Mouse (Mus musculus): ENCODE data around the gene Nol6. TPM values are rescaled to one million over a fixed set of nuclear protein-coding genes. Genes with fewer than 3 reads are reported as not detected.

Nol6 gene
- polyA plus RNA-seq, 1 experiment from 2014 or later = 21.8 TPM

GRCm38 (mm10) chr4:41136811-41137210 lies 12.6 kb upstream of the Nol6 start:
- Histone ChIP-seq H3K4me3 (replicated peaks) (peak overlapping the region; percentile 96), H3K27ac (peak overlapping the region; percentile 96), H3K27me3 (replicated peaks) (no peaks in the 10 kb centered on the region), H3K9ac (peak overlapping the region; percentile 99), H3K9me3 (no peaks in the 10 kb centered on the region), H3K4me2 (replicated peaks) (peak overlapping the region; percentile 69), H3K36me3 (peaks cover 5% of the 10 kb centered on the region), H3K4me1 (replicated peaks) (no peaks in the 10 kb centered on the region; the same call in 1 of the 2 replicates)
- 0% methylated on average over 8 of the region's 8 CpGs for WGBS
- ATAC-seq = no peak

DNA sequence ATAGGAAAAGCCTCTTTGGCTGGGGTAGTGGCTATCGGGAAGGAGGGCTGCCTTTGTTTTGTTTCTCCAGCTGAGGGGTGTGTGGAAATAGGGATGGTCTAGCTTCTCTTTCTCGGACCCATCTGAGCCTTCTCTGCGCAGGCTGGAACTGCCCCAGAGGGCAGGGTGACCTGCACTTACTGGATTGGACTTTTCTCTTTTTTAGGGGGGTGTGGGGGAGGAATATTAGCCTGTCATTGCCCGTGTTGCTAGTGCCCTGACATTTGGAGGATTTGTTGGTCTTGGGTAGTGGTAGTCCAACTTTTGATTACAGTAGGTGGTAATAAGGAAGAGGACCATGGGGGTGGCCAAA lies 12.2 kb upstream of the Nol6 start:
- H3K27me3 ChIP-seq (replicated peaks) = no peaks in the 10 kb centered on the region

GRCm38 (mm10) chr4:41135711-41136453 lies 11.6 kb upstream of the Nol6 start, which contains the start of gene Ube2r2:
TSS of gene Ube2r2 (plus strand) at chr4:41135743.
- Histone ChIP-seq H3K4me2 (replicated peaks) (peak within 1 kb of the TSS; percentile 77), H3K9ac (peak within 1 kb of the TSS; percentile 99), H3K4me3 (replicated peaks) (peak within 1 kb of the TSS; percentile 96), H3K4me1 (replicated peaks) (no peaks in the 10 kb centered on the region; the same call in 1 of the 2 replicates), H3K36me3 (peaks cover 1% of the 10 kb centered on the region), H3K9me3 (no peaks in the 10 kb centered on the region), H3K27ac (peak within 1 kb of the TSS; percentile 96), H3K27me3 (replicated peaks) (no peaks in the 10 kb centered on the region)
- peak; percentile 82 for ATAC-seq
- WGBS = under 1% methylated on average over 57 of the region's 65 CpGs

More for the DNA sequence above, 12.2 kb upstream of the Nol6 start:
- H3K36me3 ChIP-seq = peaks cover 5% of the 10 kb centered on the region
- ATAC-seq = peak; percentile 11; the same call in 1 of the 2 replicates
- peak overlapping the region; percentile 96 for H3K4me3 ChIP-seq (replicated peaks)
- peak overlapping the region; percentile 96 for H3K27ac ChIP-seq
- H3K4me2 ChIP-seq (replicated peaks) = peak overlapping the region; percentile 69
- WGBS = 0% methylated on average over 4 of the region's 4 CpGs
- H3K9me3 ChIP-seq = no peaks in the 10 kb centered on the region
- peak overlapping the region; percentile 99 for H3K9ac ChIP-seq
- H3K4me1 ChIP-seq (replicated peaks) = no peaks in the 10 kb centered on the region; the same call in 1 of the 2 replicates

- H3K4me1 ChIP-seq (replicated peaks) = no peaks in the 10 kb centered on the region; the same call in 1 of the 2 replicates
- peak overlapping the region; percentile 96 for H3K27ac ChIP-seq
- H3K27me3 ChIP-seq (replicated peaks) = no peaks in the 10 kb centered on the region
- peak overlapping the region; percentile 77 for H3K4me2 ChIP-seq (replicated peaks)
- ATAC-seq = peak; percentile 94
- no peaks in the 10 kb centered on the region; the same call in 1 of the 2 replicates for H3K36me3 ChIP-seq
- no peaks in the 10 kb centered on the region for H3K9me3 ChIP-seq
- WGBS = under 1% methylated on average over 26 of the region's 70 CpGs
- peak overlapping the region; percentile 99 for H3K9ac ChIP-seq
- H3K4me3 ChIP-seq (replicated peaks) = peak overlapping the region; percentile 96
These were observed 10.9 kb upstream of the Nol6 start for GRCm38 (mm10) chr4:41134935-41135710.

DNA sequence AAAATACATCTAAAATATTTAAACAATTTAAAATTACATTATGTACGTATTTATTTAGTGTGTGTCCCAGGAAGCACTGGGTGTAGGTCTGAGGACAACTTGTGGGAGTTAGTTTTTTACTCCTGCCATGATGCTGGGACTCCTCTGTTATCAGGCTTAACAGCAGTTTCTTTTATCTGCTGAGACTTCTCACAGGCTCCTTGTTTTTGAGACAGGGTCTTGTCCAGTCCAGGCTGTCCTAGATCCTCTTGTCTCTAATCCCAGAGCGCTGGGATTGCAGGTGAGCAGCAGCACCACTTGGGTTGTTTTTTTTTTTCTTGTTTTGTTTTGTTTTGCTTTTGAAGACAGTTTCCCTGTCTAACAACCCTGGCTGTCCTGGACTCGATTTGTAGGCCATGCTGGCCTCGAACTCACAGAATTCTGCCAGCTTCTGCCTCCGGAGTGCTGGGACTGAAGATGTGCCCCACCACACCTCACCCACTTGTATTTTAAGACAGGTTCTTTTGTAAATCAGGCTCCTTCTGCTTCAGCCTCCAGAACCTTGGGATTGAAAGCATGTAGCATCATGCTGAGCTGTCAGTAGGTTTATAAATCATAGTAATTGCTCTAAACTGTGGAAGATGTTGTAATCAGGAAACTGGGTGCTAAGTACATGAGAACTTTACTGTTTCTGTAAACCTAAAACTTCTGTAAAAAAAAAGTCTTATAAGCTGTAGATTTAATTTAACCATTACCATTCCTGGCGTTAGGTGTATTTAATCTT lies 9.5 kb upstream of the Nol6 start:
- no peak overlapping the region for H3K4me3 ChIP-seq (replicated peaks)
- no peaks in the 10 kb centered on the region for H3K27me3 ChIP-seq (replicated peaks)
- no peak overlapping the region for H3K4me2 ChIP-seq (replicated peaks)
- H3K27ac ChIP-seq = no peak overlapping the region
- no peak for ATAC-seq
- 76% methylated on average over 6 of the region's 6 CpGs for WGBS
- H3K36me3 ChIP-seq = no peaks in the 10 kb centered on the region
- no peak overlapping the region for H3K9ac ChIP-seq
- no peaks in the 10 kb centered on the region for H3K9me3 ChIP-seq
- H3K4me1 ChIP-seq (replicated peaks) = no peaks in the 10 kb centered on the region; the same call in 1 of the 2 replicates

GRCm38 (mm10) chr4:41132471-41132870 lies 8.2 kb upstream of the Nol6 start:
- Histone ChIP-seq H3K9ac (no peak overlapping the region), H3K9me3 (no peaks in the 10 kb centered on the region), H3K27ac (no peak overlapping the region), H3K27me3 (replicated peaks) (no peaks in the 10 kb centered on the region), H3K4me3 (replicated peaks) (no peak overlapping the region), H3K36me3 (no peaks in the 10 kb centered on the region), H3K4me2 (replicated peaks) (no peak overlapping the region), H3K4me1 (replicated peaks) (no peaks in the 10 kb centered on the region; the same call in 1 of the 2 replicates)
- 83% methylated on average over 6 of the region's 6 CpGs for WGBS
- ATAC-seq = no peak

GRCm38 (mm10) chr4:41129836-41130235 lies 5.6 kb upstream of the Nol6 start:
- ATAC-seq = no peak; the same call in 1 of the 2 replicates
- no peaks in the 10 kb centered on the region for H3K27me3 ChIP-seq (replicated peaks)
- H3K9me3 ChIP-seq = no peaks in the 10 kb centered on the region
- no peak overlapping the region for H3K4me3 ChIP-seq (replicated peaks)
- no peaks in the 10 kb centered on the region for H3K36me3 ChIP-seq
- 76% methylated on average over 3 of the region's 3 CpGs for WGBS
- no peak overlapping the region for H3K9ac ChIP-seq
- H3K27ac ChIP-seq = no peak overlapping the region
- H3K4me2 ChIP-seq (replicated peaks) = no peak overlapping the region
- no peaks in the 10 kb centered on the region; the same call in 1 of the 2 replicates for H3K4me1 ChIP-seq (replicated peaks)

DNA sequence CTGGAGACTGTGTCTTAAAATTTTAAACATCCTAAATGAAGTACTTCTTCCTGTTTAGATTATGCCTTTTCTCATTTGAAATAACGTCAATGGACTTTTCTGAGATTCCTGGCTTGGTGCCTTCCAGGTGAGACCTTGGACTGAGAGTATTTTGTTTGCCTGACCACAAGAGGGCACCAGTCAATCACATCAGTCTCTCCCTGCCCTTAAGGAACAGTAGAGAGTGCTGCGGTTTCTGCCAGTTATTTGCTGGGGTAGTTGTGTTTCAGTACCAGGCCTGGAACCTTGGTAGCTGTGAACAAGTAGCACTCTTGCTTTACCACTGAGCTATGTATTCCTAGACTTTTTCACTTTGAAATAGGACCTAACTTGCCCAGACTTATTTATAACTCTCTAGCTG lies 5.2 kb upstream of the Nol6 start:
- no peaks in the 10 kb centered on the region for H3K9me3 ChIP-seq
- no peak overlapping the region for H3K4me3 ChIP-seq (replicated peaks)
- no peaks in the 10 kb centered on the region; the same call in 1 of the 2 replicates for H3K4me1 ChIP-seq (replicated peaks)
- no peak overlapping the region for H3K27ac ChIP-seq
- H3K36me3 ChIP-seq = no peaks in the 10 kb centered on the region
- H3K4me2 ChIP-seq (replicated peaks) = no peak overlapping the region
- peak; percentile 80 for ATAC-seq
- no peak overlapping the region for H3K9ac ChIP-seq
- H3K27me3 ChIP-seq (replicated peaks) = no peaks in the 10 kb centered on the region
- WGBS = 4% methylated on average over 2 of the region's 2 CpGs

DNA sequence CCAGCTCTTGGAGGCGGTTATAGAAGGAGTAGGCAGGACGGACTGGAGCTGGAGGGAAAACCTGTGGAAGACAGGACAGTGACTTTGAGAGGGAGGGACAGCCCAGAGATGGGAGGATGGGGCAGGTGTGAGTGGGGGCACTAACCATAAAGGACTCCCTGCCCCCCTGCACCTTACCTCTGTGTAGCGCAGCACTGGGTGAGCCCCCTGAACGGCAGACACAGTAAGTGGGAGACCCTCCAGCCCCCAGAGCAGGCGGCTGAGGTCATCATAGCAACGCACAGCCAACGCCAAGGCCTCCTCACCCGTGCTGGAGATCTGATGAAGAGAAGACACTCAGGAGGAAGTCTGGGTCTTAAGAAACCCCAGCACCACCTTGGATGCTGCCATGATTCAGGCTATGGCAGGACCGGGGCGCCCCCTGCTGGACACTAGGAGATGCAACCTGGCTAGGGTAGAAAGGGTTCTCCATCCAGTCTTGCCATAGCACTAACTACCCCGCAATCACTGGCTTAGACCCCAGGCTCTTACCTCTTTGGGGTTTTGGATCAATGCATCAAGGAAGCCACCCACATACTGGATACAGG lies 5.5 kb downstream of the Nol6 start:
- peak; percentile 37; the same call in 1 of the 2 replicates for ATAC-seq
- no peak overlapping the region for H3K9ac ChIP-seq
- H3K4me2 ChIP-seq (replicated peaks) = no peak overlapping the region
- 76% methylated on average over 11 of the region's 11 CpGs for WGBS
- H3K36me3 ChIP-seq = peaks cover 59% of the 10 kb centered on the region
- no peak overlapping the region for H3K4me3 ChIP-seq (replicated peaks)
- no peaks in the 10 kb centered on the region for H3K27me3 ChIP-seq (replicated peaks)
- H3K4me1 ChIP-seq (replicated peaks) = peaks cover 6% of the 10 kb centered on the region
- no peak overlapping the region for H3K27ac ChIP-seq
- H3K9me3 ChIP-seq = no peaks in the 10 kb centered on the region

- Histone ChIP-seq H3K9me3 (no peaks in the 10 kb centered on the region), H3K9ac (no peak overlapping the region), H3K4me2 (replicated peaks) (no peak overlapping the region), H3K27me3 (replicated peaks) (no peaks in the 10 kb centered on the region), H3K4me1 (replicated peaks) (no peaks in the 10 kb centered on the region), H3K4me3 (replicated peaks) (no peak overlapping the region), H3K36me3 (peaks cover 53% of the 10 kb centered on the region), H3K27ac (no peak overlapping the region)
- WGBS = 74% methylated on average over 3 of the region's 3 CpGs
- ATAC-seq = no peak
These were observed 7.4 kb downstream of the Nol6 start for GRCm38 (mm10) chr4:41116817-41117216.

DNA sequence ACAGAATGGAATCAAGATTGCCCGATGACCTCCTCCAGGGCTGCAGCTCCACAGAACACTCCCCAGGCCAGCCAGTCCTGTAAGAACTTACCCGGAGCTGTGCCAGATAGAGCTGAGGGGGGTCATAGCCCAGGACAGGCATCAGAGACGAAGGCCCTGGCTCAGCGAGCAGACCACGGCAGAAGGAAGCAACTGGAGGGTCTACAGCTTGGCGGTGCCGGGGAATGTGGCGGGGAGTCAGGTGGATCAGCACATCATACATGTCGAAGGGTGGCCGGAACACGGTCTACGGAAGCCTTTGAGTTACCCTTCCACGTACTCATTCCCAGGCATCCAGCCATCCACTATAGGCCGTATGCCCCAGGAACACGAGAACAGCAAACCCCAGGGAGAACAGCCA lies 8.5 kb downstream of the Nol6 start:
- Histone ChIP-seq H3K27me3 (replicated peaks) (no peaks in the 10 kb centered on the region), H3K4me1 (replicated peaks) (no peaks in the 10 kb centered on the region), H3K36me3 (peaks cover 45% of the 10 kb centered on the region), H3K27ac (no peak overlapping the region), H3K9ac (no peak overlapping the region), H3K4me2 (replicated peaks) (no peak overlapping the region), H3K9me3 (no peaks in the 10 kb centered on the region), H3K4me3 (replicated peaks) (no peak overlapping the region)
- no peak for ATAC-seq
- WGBS = 93% methylated on average over 15 of the region's 15 CpGs

All from intestine, embryonic 15.5 days (tissue).